Mouse (Mus musculus): Measurements from ENCODE around the gene Mapkapk2.
"Not testable (repeated sequence)": the region's sequence is repeated elsewhere in the genome, so short reads cannot be mapped to it uniquely, and the experiment has no call there.

Mapkapk2 gene

GRCm38 (mm10) chr1:131097700-131098094, at the start of gene Mapkapk2:
Gene Mapkapk2 (minus strand): TSS chr1:131097826.
- DNase-seq (ENCODE audit: low spot score in 2 of 2), result peak; percentile 54 to 78

- DNase-seq (ENCODE audit: low spot score in 2 of 2), result no peak
Observed at GRCm38 (mm10) chr1:131146181-131146614, 48.6 kb upstream of the Mapkapk2 start.

- DNase-seq (ENCODE audit: low spot score in 2 of 2), result not testable (repeated sequence)
Observed at GRCm38 (mm10) chr1:131145222-131145621, 47.6 kb upstream of the Mapkapk2 start.

- DNase-seq (ENCODE audit: low spot score in 2 of 2), result no peak
Observed at GRCm38 (mm10) chr1:131142472-131142871, 44.8 kb upstream of the Mapkapk2 start.

GRCm38 (mm10) chr1:131141449-131141848, 43.8 kb upstream of the Mapkapk2 start:
- DNase-seq (ENCODE audit: low spot score in 2 of 2), result no peak

- DNase-seq (ENCODE audit: low spot score in 2 of 2), result no peak
Observed at GRCm38 (mm10) chr1:131139102-131140095, 41.8 kb upstream of the Mapkapk2 start.

- DNase-seq (ENCODE audit: low spot score in 2 of 2), result peak; percentile 80 to 84
Observed at GRCm38 (mm10) chr1:131138191-131139016, 40.8 kb upstream of the Mapkapk2 start, which contains the start of gene Dyrk3. Gene Dyrk3 (minus strand): TSS chr1:131138340.

GRCm38 (mm10) chr1:131137717-131138118, 40.1 kb upstream of the Mapkapk2 start:
- no peak for DNase-seq (ENCODE audit: low spot score in 2 of 2)

- DNase-seq (ENCODE audit: low spot score in 2 of 2), result no peak
Observed at GRCm38 (mm10) chr1:131137111-131137510, 39.5 kb upstream of the Mapkapk2 start.

GRCm38 (mm10) chr1:131135960-131136629, 38.5 kb upstream of the Mapkapk2 start:
- no peak for DNase-seq (ENCODE audit: low spot score in 2 of 2)

- DNase-seq (ENCODE audit: low spot score in 2 of 2), result no peak
Observed at GRCm38 (mm10) chr1:131134942-131135522, 37.4 kb upstream of the Mapkapk2 start.

GRCm38 (mm10) chr1:131134231-131134630, 36.6 kb upstream of the Mapkapk2 start:
- no peak for DNase-seq (ENCODE audit: low spot score in 2 of 2)

GRCm38 (mm10) chr1:131125987-131126744, 28.5 kb upstream of the Mapkapk2 start:
- no peak for DNase-seq (ENCODE audit: low spot score in 2 of 2)

GRCm38 (mm10) chr1:131123522-131124265, 26.1 kb upstream of the Mapkapk2 start:
- no peak for DNase-seq (ENCODE audit: low spot score in 2 of 2)

- no peak for DNase-seq (ENCODE audit: low spot score in 2 of 2)
Observed at GRCm38 (mm10) chr1:131121987-131122386, 24.4 kb upstream of the Mapkapk2 start.

- no peak for DNase-seq (ENCODE audit: low spot score in 2 of 2)
Observed at GRCm38 (mm10) chr1:131119026-131119425, 21.4 kb upstream of the Mapkapk2 start.

- no peak for DNase-seq (ENCODE audit: low spot score in 2 of 2)
Observed at GRCm38 (mm10) chr1:131118530-131118929, 20.9 kb upstream of the Mapkapk2 start.

GRCm38 (mm10) chr1:131116430-131117011, 18.9 kb upstream of the Mapkapk2 start:
- peak; percentile 45 to 54 for DNase-seq (ENCODE audit: low spot score in 2 of 2)

- DNase-seq (ENCODE audit: low spot score in 2 of 2), result peak in 1 of 2 experiments; percentile 61
Observed at GRCm38 (mm10) chr1:131115932-131116331, 18.3 kb upstream of the Mapkapk2 start.

All from frontal cortex, postnatal 14 days (tissue).